Mouse (Mus musculus) left cerebral cortex, postnatal 10 days (tissue): Measurements from ENCODE around the gene Fam120b. TPM values are rescaled to one million over a fixed set of nuclear protein-coding genes. Genes with fewer than 3 reads are reported as not detected.

ENCODE experiments used
- DNase-seq, 2 experiments: peaks; one replicate each; pipeline ENCODE4 v3.0.0; 2021 to 2022; ENCODE audit warnings: low spot score in 2 of 2, mixed read lengths in 1 of 2; ENCODE audit errors: extremely low spot score in 1 of 2
- intact Hi-C: fragments of 180-260 bp; cut with DNase I; formaldehyde crosslinking; loops from one replicate; pipeline ENCODE4 v1.15.1; 2025
- total RNA-seq, 2 experiments: library from RNA; stranded (reverse); gene quantifications; 2 replicates each; pipeline ENCODE4 v1.2.3; 2021

Fam120b gene
- 10 to 100 TPM; 33.5 to 35.8 TPM for total RNA-seq

DNA sequence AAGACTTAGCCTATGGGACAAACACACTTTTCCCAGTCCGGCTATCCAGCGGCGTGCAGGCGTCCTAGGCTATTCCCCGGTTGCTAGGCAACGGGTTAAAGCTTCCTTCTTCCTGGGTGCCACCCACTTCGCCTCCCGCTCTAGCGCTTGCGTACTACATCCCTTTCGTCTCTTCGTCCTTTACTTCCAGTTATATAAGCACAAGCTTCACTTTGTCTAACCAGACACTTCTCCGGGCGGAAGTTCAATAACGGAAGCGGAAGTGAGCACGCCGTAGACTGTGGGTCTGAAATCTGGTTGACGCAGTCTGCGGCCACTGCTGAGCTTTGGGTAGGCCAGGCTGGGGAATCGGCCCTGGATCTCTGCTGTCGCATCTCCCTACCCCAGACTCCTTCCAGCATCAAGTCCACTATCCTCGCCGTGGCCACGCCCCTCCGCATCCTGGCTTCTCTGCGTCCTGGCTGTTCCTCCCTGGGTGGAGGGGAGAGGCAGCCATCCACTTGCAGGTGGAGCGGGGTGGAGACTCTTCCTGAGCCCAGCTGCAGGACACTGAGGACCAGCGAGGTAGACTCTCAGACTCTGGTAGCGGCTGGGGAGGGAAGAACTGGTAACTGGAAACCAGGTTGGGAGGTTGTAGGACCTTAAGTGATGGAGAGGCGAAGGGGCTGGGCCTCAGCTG lies at the start of gene Fam120b:
Gene Fam120b, plus strand, starts transcription at position 206 of the 679 bp plus-strand sequence.
- intact Hi-C loops, result loop anchor here (5.0 kb wide), 2 partner anchors 71 to 329 kb away; no protein-coding TSS in a partner anchor
- DNase-seq, result peak; percentile 90 to 93

DNA sequence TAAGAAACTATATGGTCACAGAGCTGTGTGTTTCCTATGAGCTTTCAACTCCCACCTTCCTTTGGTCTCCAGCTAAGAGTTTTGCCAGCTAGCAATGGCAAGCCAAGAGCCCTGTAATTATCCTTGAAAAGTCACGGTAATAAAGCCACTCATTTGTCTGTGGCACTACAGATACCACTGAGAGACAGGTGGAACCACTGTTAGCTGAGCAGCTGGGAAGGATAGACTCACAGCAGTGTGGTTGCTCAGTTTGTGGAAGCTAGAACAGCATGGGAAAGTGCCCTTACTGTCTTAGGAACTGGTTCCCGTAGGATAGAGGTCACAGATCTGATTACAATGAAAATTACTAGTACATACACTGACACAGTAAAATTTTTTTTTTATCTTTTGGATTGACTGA lies 45.9 kb upstream of the Fam120b start:
- intact Hi-C loops, result no loop called here
- DNase-seq, result peak in 1 of 2 experiments; percentile 1

DNA sequence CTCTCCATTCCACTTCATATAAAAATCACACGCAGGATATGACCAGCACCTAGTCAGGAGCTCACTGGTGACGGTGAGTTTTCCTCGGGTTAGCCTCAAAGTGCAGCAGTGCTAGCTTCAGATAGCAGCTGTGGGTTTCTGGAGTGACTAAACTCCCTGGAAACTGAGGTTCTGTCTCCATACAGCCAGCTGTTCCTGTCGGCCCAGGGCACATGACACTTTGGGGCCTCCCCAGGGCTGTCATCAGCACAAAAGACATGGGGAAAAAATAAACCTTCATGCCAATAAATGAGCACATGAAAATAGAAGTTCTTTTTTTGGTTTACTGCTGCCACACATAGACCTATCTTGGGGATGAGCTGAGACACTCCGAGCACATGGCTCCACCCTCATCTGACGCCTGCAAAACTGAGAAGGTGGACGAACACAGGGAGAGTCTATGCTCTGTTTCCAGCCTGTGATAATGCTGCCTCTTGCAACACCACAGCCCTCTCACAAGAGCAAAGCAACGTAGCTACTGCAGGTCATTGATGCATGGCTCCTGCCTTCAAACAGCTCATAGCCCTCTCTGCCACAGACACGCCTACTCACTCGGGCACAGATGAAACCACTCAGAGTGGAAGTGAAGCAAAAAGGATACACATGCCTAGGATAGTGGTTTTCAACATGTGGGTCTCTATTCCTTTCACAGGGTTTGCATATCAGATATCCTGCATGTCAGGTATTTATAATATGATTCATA lies 43.0 kb upstream of the Fam120b start:
- DNase-seq, result peak in 1 of 2 experiments; percentile 21
- intact Hi-C loops, result no loop called here

DNA sequence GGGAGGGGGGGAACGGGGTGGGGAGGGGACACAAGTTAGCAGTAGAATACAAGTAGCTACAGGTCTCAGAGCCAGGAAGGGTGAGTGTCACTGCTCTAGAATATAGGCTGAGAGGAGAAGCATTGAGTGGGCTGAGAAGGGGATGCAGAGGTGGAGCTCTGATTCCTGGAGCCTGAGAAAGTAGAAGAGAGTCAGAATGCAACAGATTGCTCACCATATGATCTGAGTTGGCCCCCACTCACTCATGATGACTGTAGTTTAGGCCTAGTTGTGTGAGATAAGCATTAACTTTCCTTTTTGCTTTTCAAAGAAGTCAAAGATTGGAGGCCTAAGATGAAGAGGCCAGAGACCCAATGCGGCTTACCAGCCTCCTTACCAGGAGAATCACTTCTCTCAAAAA lies 42.0 kb upstream of the Fam120b start:
- intact Hi-C loops, result no loop called here
- no peak for DNase-seq

DNA sequence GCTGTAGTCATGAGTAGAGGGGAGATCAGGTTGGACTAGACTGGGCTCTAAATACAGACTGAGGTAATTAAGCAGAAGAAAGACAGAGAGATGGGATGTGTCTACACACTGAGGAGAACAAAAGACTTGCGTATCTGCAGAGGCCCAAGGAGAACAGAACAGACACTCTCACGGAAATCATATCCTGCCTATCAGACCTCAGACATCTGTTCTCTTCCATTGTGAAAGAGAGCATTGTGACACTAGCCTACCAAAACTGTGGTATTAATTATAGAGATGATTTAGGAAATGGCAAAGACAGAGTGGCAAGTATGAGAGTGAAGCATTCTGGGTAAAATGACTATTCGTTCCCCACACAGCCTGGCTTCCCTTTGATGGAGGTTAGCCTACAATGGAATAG lies 40.9 kb upstream of the Fam120b start:
- intact Hi-C loops, result no loop called here

DNA sequence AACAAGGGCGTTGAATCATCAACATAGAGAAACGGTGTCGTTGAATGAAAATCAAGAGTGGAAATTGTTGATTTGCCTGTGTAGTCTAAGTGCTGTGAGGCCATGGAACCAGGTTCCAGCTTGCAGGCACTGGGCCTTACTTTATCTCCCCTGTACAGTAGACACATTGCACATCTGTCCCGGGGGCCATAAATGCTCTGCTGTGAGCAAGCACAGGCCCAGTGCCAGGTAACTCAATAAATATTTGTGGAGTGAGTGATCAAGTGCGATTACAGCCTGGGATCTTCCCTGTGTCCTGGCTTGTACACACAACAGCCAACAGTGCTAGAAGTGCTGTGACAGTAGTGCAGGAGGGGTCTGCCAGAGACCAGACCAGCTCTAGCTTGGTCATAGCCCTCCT lies 39.5 kb upstream of the Fam120b start:
- peak in 1 of 2 experiments; percentile 11 for DNase-seq
- intact Hi-C loops, result no loop called here

More for the DNA sequence above, 40.9 kb upstream of the Fam120b start:
- DNase-seq, result no peak

DNA sequence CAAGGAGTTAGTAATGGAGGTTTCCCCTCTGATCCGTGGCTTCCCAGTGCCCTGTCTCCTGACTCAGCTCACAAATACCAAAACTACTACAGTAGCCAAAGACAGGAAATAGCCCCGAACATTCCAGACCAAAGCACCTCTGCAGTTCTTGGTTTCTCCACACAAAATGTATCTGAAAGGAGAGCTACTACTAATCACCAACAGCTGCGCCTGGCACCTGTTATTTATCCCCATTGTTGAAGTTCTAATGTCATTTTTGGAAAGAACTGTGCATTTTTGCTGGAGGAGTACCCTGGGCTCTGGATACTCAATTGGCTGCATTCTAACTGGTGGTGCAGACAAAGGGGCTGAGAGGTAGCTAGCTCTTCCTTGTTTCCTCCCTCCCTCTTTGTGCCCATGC lies 38.9 kb upstream of the Fam120b start:
- intact Hi-C loops, result no loop called here
- peak in 1 of 2 experiments; percentile 2 for DNase-seq

DNA sequence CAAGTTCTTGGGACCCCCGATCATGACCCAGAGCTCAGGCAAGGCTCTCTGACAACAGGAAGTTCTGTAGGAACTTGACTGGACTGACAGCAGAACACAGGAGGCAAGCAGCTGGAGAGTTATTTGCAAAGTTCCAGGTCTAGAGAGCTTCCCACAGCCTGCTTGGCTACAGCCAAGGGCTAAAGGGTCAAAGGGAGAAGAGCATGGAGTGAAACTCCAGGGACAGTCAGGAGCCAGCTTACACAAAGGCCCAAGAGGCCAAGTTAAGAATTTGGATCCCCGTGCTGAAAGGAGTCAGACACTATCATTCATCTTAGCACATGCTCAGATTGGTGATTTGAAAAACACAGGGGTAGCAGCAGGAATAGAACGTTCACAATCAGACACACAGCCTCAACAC lies 32.3 kb upstream of the Fam120b start:
- peak in 1 of 2 experiments; percentile 3 for DNase-seq
- intact Hi-C loops, result no loop called here

DNA sequence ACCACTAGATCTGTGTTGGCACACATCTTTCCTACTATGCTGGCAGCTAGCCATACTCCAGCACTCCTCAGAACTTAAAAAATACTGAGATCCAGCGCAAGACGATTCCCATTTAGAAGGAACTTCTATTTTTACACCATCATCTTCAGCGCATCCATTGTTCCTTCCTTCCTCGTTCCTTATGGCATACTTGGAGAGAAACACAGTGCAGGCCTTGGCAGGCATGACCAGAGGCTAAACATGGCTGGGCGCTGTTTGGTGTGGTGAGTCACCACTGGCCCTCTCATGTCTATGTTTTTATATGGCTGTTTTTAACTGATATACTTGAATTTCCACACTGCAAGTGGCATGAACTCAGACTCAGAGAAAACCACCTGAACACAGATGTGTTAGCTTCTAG lies 30.4 kb upstream of the Fam120b start:
- intact Hi-C loops, result no loop called here
- DNase-seq, result no peak

DNA sequence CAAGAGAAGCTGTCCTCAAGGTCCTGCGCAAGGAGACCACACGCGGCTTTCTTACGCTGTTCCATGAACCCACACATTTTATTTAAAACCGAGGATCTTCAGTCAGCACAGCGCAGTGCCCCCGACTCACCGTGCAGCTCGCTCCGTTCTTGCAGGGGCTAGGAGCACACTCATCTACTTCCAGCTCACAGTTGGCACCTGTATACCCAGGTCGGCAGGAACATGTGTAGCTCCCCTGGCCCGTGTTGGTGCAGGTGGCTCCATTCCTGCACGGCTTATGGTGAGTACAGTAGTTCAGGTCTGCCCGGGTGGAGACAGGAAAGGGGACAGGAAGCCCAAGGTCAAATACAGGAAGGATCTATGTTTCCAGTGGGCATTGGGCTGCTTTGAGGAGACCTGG lies 25.6 kb upstream of the Fam120b start:
- intact Hi-C loops, result no loop called here
- no peak for DNase-seq

DNA sequence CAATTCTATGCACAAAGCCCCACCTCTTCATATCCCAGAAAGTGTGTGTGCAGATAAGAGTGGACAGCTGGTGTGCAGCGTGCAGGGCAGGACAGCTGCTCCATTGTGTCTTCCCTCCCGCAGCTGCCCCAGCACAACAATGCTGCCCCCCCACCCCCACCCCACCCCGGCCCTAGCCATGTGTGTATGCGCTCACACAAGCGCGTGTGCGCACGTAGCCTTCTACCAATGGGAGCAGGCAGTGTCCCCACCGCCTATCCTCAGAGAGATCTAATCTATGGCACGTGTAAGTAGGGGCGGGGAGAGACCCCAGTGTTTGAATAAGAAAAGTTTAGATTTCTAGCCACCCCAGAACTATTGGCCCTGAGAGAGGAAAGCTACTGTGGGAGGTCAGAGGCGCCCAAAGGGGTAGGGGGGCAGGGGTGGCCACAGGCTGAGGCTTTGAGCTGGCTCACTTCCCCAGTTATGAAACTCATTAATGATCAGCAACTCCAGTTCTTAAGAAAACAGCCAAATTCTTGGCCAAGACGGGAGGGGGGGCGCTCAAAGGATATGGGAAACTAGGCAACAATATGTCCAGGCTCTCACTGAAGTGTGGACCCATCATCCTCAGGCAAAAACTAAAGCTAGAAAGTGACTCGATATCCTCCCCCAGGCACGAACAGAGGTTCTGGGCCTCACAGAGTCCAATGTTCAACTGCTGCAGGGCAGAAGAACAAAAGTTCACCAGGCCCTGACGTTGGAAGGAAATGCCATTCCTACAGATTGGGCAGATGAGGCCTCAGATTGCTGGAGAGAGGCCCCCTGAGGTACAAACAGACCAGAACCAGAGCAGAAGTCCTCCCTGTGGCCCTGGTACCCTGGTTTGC lies 23.8 kb upstream of the Fam120b start:
- no peak for DNase-seq
- intact Hi-C loops, result no loop called here

DNA sequence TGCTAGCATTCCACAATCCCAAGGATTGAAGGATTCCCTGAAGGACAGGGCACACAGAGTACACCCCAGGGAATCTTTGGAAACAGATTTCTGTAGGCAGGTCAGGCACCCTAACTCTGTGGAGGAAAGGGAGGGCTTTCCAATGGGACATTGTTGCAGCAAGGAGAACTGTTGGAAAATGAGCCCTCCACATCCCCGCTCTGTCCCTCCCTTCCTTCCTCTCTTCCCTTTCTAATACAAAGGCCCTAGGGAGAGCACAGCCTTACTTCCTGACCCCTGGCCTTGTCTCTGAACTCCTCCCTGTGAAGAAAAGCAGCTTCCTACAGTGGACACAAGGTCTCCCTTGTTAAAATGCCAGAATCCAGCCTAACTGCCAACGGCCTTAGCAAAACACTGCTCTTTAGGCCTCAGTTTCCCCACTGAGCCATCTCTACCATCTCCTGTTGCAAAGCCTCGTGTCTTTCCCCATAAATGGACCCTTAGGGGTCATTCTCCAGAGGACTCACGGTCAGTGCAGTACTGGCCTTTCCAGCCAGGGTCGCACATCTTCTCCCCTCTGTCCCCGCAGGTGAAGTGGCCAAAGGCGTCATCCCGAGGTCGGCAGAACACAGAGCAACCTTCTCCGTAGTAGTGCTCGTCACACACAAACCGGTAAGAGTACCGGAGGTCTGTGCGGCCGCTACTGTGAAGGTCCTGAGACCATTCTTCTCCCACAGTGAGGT lies 22.9 kb upstream of the Fam120b start:
- no peak for DNase-seq
- intact Hi-C loops, result no loop called here

DNA sequence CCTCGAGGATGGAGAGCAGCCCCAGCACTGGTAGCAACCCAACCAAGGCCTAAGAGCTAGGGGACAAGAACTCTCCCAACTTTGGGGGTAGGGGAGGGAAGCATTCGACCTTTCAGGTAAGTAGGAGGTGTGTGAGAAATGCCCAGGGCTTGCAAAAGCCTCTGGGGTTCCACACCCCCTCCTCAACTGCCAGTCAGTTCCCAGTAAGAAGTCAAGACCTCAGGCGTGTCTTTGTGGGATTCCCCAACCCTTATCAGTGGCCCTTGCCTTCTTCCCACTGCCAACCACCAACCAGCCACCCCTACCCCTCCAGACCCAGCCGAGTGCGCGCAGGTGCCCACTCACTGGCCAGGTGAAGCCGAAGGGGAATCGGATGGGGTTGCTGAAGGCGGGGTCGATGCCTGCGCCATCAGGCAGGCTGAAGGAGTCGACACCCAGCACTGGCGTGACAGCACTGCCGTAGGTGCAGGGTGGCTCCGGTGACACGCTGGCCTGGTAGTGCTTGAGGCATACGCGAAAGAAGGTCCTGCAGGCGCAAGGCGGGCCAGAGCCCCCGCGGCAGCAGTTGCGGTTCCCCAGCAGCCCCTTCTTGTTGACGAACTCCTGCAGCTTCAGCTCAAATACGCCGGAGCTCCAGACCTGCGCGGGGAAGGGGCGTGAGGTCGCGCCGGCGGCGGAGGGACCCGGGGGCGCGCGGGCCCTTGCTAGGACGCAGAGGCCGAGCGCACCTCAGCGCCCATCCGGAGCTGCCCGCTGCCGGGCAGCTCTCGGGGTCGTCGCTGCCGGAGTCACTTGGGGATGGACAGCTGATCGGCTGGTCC lies 21.5 kb upstream of the Fam120b start:
- intact Hi-C loops, result loop anchor here (5.0 kb wide), 1 partner anchor 192 kb away; no protein-coding TSS in a partner anchor

DNA sequence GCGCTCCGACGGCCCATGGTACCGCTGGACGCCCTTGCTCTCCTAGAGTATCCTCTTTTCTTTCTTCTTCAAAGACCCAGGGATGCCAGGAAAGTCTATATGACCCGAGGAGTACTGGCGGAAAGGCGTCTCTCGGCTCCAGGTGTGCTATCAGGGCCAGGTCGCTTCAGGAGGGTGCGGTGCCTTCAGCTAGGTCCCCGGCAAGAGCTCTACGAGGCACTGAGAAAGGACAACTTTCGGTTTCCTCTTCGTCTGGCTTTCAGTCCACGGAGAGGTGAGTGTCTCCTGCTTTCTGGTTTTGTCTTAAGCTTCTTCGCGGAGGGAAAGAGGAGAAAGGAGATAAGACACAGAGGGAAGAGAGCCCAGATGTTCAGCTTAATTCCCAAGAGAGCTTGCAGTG lies 20.8 kb upstream of the Fam120b start:
- no peak for DNase-seq
- intact Hi-C loops, result loop anchor here (5.0 kb wide), 1 partner anchor 193 kb away; no protein-coding TSS in a partner anchor

More for the DNA sequence above, 21.5 kb upstream of the Fam120b start:
- DNase-seq, result peak in 1 of 2 experiments; percentile 38

DNA sequence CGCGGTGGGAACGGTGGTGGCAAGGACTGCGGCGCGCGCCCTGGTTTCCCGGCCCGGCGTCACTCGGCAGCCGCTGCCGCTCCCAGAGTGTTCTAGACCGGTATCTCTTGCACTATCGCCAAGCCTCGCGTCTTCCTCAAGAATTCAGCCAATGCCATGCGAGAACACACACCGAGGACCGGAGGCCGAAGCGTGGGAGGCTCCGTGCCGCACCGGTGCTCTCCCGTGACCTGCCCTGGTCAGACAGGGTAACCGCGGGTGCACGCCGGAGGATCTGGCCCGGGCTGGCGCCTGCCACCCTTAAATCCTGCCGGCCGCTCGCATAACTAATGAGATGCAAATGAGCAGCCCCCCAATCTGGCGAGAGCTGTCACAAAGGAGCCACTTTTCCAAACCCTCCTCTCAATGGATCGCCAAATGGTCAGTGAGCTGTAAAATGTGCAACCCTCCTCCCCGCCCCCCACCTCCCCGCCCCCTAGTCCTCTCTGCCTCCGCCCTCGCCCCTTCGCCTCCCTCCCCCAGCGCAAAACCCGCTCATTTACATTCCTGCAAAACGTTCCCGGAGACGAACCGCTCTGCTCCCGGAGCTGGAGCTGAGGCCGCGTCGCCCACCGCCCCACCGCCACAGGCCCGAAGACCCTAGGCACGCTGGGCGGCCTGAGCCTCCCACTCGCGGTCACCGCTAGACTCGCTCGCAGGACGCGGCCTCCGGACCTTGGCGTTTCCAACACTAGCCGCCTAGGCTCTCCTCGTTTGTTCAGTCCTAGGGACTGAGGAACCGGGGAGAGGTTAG lies 20.1 kb upstream of the Fam120b start:
- intact Hi-C loops, result loop anchor here (5.0 kb wide), 1 partner anchor 194 kb away; no protein-coding TSS in a partner anchor
- peak; percentile 66 to 77 for DNase-seq

DNA sequence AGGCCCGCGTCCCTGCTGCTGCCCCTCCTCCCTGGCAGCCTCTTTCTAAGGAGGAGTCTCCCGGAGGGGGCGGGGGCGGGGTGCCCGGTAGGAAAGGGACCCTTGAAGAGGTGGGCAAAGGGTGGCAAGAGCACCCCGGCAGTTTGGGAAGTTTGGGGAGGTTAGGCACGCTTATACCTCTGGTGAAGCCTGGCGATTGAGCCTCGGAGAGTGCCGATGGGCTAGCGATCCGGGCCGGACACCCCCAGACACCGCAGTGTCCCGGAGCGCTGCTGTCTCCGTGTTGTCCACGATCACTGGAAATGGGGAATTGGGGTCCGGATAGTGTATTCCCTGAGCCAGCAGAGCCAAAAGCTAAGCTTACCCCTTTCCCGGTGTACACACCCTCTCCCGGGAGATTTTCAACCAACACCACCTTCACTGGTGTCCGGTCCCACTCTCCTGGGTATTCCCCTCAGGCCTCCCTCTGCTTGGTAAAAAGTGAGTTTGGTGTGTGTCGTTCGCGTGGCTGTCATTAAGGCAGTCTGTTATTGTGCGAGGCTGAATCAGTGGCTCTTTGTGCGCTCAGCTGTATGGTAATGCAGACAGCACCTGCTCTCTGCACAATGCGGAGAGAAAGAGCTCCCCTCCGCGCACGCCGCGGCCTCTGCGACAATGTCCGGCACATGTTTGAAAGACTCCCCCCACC lies 19.4 kb upstream of the Fam120b start, which contains the start of gene Dll1:
Gene Dll1, minus strand, starts transcription at position 379 of the 688 bp plus-strand sequence.
- DNase-seq, result no peak
- intact Hi-C loops, result loop anchor here (5.0 kb wide), 1 partner anchor 194 kb away; no protein-coding TSS in a partner anchor
